In the genomic region with DNA sequence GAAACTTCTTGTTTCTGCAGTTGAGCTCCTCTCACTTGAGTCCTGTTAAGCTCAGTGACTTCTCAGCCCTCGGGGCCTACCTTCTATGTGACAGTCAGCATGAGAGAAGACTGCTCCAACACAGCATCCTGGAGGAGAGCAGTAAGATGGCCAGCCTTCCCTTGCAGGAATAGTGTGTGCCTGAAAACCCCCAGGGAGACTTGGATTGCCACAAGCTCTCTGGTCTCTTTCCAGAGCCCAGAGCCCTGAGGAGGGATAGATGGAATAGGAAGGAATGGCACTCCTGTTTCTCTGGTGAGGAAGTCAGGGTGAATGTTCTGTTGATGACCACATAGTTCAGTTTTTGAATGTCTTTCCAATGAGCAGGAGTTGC, we compare ENCODE assay signal across 9 mouse cellular contexts.
DNase-seq lines count a peak whose midpoint lies in the region; ATAC-seq and TF ChIP-seq lines count a peak whose summit lies in the region.
"Had no signal": no experiment of that assay in that cellular context is flagged by ENCODE, and none has a peak within 500 bp of the region (broad histone marks: within the 10 kb centered on the region; RNA-seq: fewer than 3 reads in every experiment).

No protein-coding gene starts in this region.

- H3K4me2 ChIP-seq in heart, embryonic 14.5 days (ENCODE audit: low read length), result no peak overlapping the region
- H3K4me2 ChIP-seq in embryonic facial prominence, embryonic 15.5 days (replicated peaks), result no peak overlapping the region
- no peak overlapping the region for H3K4me2 ChIP-seq in liver, embryonic 15.5 days

- ATAC-seq in heart, embryonic 14.5 days (ENCODE audit: insufficient number of reproducible peaks, insufficient read depth, low FRiP score, low read depth), result no peak
- no peak for ATAC-seq in embryonic facial prominence, embryonic 15.5 days (ENCODE audit: insufficient number of reproducible peaks, low FRiP score, low TSS enrichment, low read depth)
- no peak for ATAC-seq in liver, embryonic 15.5 days (ENCODE audit: insufficient read depth)

- no peak for TF ChIP-seq POLR2A in cerebellum, adult 2 months (IDR thresholded peaks at IDR 0.05; ENCODE audit: borderline replicate concordance, insufficient read depth, low read length)

- peak overlapping the region; percentile 62 to 76 for H3K27ac ChIP-seq in heart, embryonic 14.5 days (replicated peaks in 1 of 2; ENCODE audit: control insufficient read depth in 1 of 2, insufficient read depth in 1 of 2, low read depth in 2 of 2, low read length in 2 of 2)
- H3K27ac ChIP-seq in embryonic facial prominence, embryonic 15.5 days (replicated peaks), result peak overlapping the region; percentile 83
- H3K27ac ChIP-seq in liver, embryonic 15.5 days (replicated peaks), result peak overlapping the region; percentile 86
- H3K27ac ChIP-seq in cerebellum, adult 2 months (ENCODE audit: insufficient read depth, low read length), result no peak overlapping the region

- no peak for DNase-seq in heart, postnatal 4 days
- DNase-seq in 3T3-L1 (ENCODE audit: low read depth, low spot score), result peak; percentile 87
- DNase-seq in left cerebral cortex, postnatal 25 days (ENCODE audit: low spot score in 2 of 2), result no peak
- no peak for DNase-seq in cerebellum, adult 2 months
- DNase-seq in gastrocnemius, postnatal 25 days, result no peak

- intact Hi-C loops in left cerebral cortex, postnatal 25 days (cut with DNase I), result no loop called here

- no peaks in the 10 kb centered on the region for H3K27me3 ChIP-seq in heart, embryonic 14.5 days (ENCODE audit: control insufficient read depth, insufficient read depth, low read length)
- H3K27me3 ChIP-seq in embryonic facial prominence, embryonic 15.5 days, result no peaks in the 10 kb centered on the region
- no peaks in the 10 kb centered on the region for H3K27me3 ChIP-seq in liver, embryonic 15.5 days
- H3K27me3 ChIP-seq in cerebellum, adult 2 months (ENCODE audit: control insufficient read depth, insufficient read depth, low read length), result no peaks in the 10 kb centered on the region

- H3K4me3 ChIP-seq in heart, embryonic 14.5 days (ENCODE audit: control insufficient read depth in 1 of 2, insufficient read depth in 1 of 2, low read depth in 1 of 2, low read length in 2 of 2), result no peak overlapping the region
- no peak overlapping the region for H3K4me3 ChIP-seq in embryonic facial prominence, embryonic 15.5 days (replicated peaks)
- H3K4me3 ChIP-seq in liver, embryonic 15.5 days (replicated peaks), result no peak overlapping the region
- no peak overlapping the region for H3K4me3 ChIP-seq in cerebellum, adult 2 months (replicated peaks; ENCODE audit: insufficient read depth, low read depth, low read length)

- no peak for TF ChIP-seq CTCF in cerebellum, adult 2 months (IDR thresholded peaks at IDR 0.05; ENCODE audit: borderline replicate concordance, insufficient read depth, low read depth, low read length)

- WGBS in heart, embryonic 14.5 days, result 70% methylated on average over 1 of the region's 1 CpGs
- 54% methylated on average over 1 of the region's 1 CpGs for WGBS in embryonic facial prominence, embryonic 15.5 days
- WGBS in liver, embryonic 15.5 days (ENCODE audit: insufficient replicate concordance), result 60% methylated on average over 1 of the region's 1 CpGs
- WGBS in cerebellum, adult 2 months, result 32% methylated on average over 1 of the region's 1 CpGs

- peaks cover 10% of the 10 kb centered on the region for H3K36me3 ChIP-seq in heart, embryonic 14.5 days (ENCODE audit: control insufficient read depth, insufficient read depth, low read length)
- H3K36me3 ChIP-seq in embryonic facial prominence, embryonic 15.5 days, result peaks cover 6% of the 10 kb centered on the region; the same call in 1 of the 2 replicates
- H3K36me3 ChIP-seq in liver, embryonic 15.5 days (replicated peaks), result peaks cover 48% of the 10 kb centered on the region

- no peaks in the 10 kb centered on the region for H3K9me3 ChIP-seq in heart, embryonic 14.5 days (ENCODE audit: control insufficient read depth, low read length)
- H3K9me3 ChIP-seq in embryonic facial prominence, embryonic 15.5 days (replicated peaks), result no peaks in the 10 kb centered on the region
- H3K9me3 ChIP-seq in liver, embryonic 15.5 days (replicated peaks), result no peaks in the 10 kb centered on the region
- H3K9me3 ChIP-seq: G1E had no signal

- H3K9ac ChIP-seq in heart, embryonic 14.5 days (ENCODE audit: low read length), result peak overlapping the region; percentile 27
- H3K9ac ChIP-seq in embryonic facial prominence, embryonic 15.5 days, result no peak overlapping the region
- no peak overlapping the region for H3K9ac ChIP-seq in liver, embryonic 15.5 days

- peaks cover 22 to 67% of the 10 kb centered on the region in 2 experiments for H3K4me1 ChIP-seq in heart, embryonic 14.5 days (ENCODE audit: control insufficient read depth in 2 of 2, insufficient read depth in 2 of 2, low read length in 2 of 2)
- peaks cover 51% of the 10 kb centered on the region for H3K4me1 ChIP-seq in embryonic facial prominence, embryonic 15.5 days
- H3K4me1 ChIP-seq in liver, embryonic 15.5 days (replicated peaks), result peaks cover 86% of the 10 kb centered on the region
- H3K4me1 ChIP-seq in cerebellum, adult 2 months (ENCODE audit: control insufficient read depth, insufficient read depth, low read length), result peaks cover 6% of the 10 kb centered on the region
